Mouse (Mus musculus): ENCODE data around the gene Zfp366. TPM values are rescaled to one million over a fixed set of nuclear protein-coding genes. Genes with fewer than 3 reads are reported as not detected.
A peak's percentile ranks its signal among the peaks of the same experiment; 100 is the strongest.

Zfp366 gene
- total RNA-seq, 2 experiments from 2014 or later: 5.2 to 5.7 TPM

- no peak for DNase-seq (ENCODE audit: low spot score in 2 of 2)
Observed at GRCm38 (mm10) chr13:99186138-99186853, 1.7 kb downstream of the Zfp366 start.

DNA sequence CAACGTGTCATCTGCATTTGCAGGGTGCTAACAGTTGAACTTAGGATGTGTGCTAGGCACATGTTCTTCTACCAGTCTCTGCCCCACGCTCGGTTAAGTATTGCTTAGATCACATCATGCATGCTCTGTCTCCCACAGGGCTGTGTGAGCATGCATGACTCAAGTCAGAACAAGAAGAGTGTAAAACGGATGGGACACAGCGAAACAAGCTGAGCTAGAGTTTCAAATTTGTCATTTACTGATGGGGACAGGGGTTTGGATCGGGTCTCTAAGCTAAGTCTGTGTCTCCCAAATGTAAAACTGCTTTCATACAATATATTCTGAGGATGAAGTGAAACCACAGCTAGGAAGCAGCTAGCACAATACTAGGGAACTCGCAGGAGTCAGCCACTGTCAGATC lies 2.2 kb downstream of the Zfp366 start:
- DNase-seq (ENCODE audit: low spot score in 2 of 2): no peak

DNA sequence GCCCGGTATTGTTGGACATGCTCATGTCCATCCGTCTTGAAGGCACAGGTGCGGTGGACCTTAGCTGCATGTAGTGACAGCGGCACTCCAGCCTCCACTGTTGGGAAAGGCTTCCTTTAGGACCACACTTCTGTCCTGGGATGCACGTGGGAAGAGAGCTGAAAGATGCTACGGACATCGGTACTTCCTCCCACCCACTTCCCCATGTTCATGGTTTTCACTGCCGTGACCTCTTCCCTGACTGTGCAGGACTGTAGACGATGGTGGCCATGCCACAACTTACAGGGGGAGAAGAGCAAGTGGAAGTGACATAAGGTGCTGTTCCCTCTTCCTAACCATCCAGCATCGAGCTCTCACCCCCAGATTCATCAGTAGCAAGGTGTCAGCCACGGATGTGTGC lies 2.8 kb downstream of the Zfp366 start:
- DNase-seq (ENCODE audit: low spot score in 2 of 2): no peak

DNA sequence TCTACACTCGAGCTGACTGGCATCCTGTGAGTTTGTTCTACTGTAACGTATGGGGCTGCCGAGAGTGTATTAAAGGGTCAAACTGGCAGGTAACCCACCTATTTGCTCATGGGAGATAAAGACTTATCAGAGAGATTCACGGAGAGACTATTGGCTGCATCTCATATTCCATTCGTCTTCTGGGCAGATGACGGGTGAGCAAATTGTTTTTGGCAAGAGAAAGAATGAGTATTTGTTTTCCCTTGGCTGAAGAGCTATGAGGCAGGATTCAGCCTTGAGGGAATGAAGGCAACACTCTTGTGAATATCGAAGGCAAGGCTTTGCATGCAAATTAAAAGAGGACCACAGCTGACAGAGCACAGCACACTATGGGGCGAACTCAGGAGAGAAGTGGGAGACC lies 4.0 kb downstream of the Zfp366 start:
- no peak for DNase-seq (ENCODE audit: low spot score in 2 of 2)

DNA sequence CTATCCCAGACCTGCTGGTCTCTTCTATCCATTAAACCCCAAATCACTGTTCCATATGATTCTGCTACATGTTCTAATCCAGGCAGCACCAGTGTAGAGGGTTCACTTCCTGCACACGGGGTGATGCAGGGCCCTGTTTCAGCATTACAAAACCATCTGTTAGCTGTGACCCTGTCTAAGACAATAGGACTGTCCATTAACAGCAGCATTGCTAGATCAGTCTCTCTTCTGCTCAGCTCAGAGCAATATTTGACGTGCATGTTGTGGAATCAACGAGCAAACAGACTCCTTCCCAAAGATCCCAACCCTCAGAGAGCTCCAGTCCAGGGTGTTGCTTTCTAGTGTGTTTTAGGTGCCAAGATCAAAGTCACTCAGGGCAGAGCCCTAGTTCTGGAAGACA lies 5.0 kb downstream of the Zfp366 start:
- DNase-seq (ENCODE audit: low spot score in 2 of 2): no peak

DNA sequence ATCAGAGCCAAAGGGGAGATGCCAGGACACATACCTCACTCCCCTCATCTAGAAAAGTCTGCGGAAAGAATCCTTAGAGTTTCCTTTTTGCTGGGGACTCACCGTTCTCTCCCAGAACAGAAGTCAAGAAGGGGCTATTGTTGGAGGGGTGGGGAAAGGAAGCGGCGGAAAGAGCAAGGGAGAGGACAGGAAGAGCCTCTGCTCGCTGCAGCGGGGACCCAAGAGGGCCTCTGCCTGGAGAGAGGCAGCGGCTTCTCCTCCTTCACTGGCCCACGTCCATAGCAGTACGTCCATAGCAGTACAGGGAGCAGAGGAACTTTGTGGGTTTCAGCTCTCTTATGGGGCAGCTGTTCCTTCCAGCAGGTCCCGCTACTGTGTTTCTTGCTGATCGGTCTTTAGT lies 5.8 kb downstream of the Zfp366 start:
- no peak for DNase-seq (ENCODE audit: low spot score in 2 of 2)

DNA sequence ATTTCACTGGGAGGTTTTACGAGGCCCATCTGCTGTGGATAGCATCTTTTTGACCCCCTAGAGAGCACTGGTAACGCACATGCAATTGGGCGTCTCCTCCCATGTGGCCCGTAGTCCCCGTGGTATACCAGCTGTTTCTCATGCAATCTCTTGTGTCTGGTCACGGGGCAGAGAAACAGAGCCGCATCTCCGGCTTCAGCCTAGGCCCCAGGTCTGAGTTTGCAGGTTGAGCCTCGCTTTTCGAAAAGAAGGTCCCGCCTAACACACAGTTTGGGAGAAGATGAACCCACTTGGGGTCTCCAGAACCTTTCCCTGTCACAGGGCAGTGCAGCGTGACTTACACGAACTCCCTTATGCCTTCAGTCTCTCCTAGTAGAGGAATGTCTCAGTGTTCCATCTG lies 6.4 kb downstream of the Zfp366 start:
- DNase-seq (ENCODE audit: low spot score in 2 of 2): peak in 1 of 2 experiments; percentile 18

- no peak for DNase-seq (ENCODE audit: low spot score in 2 of 2)
Observed at GRCm38 (mm10) chr13:99196314-99196713, 11.7 kb downstream of the Zfp366 start.

- DNase-seq (ENCODE audit: low spot score in 2 of 2): no peak
Observed at GRCm38 (mm10) chr13:99196865-99197264, 12.2 kb downstream of the Zfp366 start.

- no peak for DNase-seq (ENCODE audit: low spot score in 2 of 2)
Observed at GRCm38 (mm10) chr13:99201647-99202574, 17.3 kb downstream of the Zfp366 start.

DNA sequence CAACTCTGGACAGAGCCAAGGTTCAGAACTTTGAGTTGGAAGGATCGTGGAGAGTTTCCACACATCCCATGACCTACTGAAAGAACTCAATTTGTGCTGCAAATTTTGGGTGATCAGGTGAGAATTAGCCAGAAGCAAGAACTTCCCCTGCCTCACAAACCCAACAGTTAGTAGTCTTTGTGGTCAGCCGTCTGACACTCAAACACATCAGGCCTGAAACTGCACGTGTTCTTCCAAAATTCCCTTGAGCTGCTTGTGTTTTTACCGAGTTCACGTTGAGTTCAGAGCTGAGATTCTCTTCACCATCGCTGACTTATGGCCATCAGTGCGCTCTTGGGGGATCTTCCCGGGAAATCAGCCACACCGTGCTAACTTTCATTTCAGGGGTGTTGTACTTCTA lies 22.6 kb downstream of the Zfp366 start:
- no peak for DNase-seq (ENCODE audit: low spot score in 2 of 2)

DNA sequence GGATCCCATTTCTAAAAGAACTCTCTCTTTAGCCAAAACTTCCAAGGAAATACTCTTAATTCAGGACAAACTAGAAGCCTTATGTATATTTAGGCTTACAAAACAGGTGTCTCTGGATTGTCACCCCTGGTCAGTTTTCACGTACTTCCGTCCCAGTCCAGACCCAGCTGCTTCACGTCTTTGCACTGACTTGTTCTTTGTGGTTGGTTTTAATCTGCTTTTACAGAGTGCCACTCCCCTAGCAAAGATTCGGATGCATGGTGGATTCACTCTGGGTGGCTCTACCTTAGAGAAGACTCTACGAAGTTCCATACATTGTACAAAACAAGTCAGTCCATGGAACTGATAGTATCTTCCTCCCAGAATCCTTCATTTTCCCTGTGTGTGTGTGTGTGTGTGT lies 25.2 kb downstream of the Zfp366 start:
- DNase-seq (ENCODE audit: low spot score in 2 of 2): no peak

DNA sequence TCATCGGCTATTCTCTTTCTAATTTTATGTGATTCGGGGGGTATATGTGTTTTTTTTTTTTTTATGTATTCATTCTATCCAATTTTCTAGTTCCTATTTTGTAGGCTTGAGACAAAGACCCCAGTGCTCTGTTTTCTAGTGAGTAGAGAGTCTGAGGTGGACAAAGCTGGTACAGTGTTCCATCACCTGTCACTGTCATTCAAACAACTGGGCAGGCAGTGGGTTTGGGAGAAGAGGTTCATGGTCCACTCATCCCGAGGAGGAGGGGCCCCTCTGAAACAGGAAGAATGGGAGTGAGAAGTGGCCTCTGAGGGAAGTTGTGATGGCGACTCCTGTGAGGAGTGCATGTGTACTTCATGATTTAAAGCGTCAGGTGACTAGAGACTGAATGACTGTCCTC lies 26.2 kb downstream of the Zfp366 start:
- DNase-seq (ENCODE audit: low spot score in 2 of 2): no peak

DNA sequence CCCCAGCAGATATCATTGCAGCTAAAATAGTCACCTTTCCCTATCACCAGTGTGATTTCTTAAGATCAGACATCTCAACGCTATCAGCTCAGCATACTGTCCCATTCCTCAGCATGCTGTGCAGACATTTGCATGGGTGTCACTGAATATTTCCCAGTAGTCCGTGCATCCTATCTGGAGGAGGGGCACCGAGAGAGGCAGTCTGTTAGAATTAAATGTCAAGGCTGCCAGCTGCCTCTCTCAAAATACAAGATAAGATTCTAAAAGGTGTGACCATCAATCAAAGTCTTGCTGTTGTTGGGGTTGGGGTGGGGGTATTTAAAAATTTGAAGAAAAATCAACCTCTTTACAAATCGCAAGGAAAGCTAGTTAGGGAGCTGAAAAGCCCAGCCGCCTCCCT lies 28.4 kb downstream of the Zfp366 start:
- DNase-seq (ENCODE audit: low spot score in 2 of 2): no peak

- no peak for DNase-seq (ENCODE audit: low spot score in 2 of 2)
Observed at GRCm38 (mm10) chr13:99216005-99216404, 31.4 kb downstream of the Zfp366 start.

DNA sequence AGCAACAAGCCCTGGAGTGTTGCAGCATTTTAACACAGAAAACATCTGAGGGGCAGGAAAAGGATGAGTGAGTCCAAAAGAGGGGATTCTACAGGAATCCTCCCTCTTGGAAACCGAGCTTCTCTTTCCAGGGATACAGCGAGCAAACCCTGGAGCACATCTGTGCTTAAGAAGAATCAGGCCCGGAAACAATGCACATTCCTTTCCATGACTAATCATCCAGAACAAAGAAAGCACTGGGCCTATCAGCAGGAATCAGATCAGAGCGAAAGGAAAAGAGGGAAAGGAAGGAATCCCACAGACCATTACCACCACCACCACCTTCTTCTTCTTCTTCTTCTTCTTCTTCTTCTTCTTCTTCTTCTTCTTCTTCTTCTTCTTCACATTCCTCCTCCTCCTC lies 33.4 kb downstream of the Zfp366 start:
- no peak for DNase-seq (ENCODE audit: low spot score in 2 of 2)

DNA sequence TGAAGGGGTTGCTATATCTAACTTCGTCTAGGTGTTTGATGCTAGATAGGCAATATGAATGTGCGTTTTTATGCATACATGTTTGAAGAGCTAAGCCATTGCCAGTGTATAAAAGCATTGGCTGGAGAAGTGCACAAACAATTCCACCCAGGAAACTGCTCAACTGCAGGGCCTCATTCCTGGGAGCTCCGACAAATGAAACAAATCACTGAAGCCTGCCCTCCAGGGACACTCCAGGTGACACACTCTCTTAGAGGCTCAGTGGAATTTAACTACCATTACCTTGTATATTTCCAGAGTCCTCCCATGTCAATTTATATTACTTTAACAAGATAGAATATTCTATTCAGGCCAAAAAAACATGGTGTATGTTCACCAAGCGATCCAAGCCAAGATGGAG lies 35.0 kb downstream of the Zfp366 start:
- no peak for DNase-seq (ENCODE audit: low spot score in 2 of 2)

- no peak for DNase-seq (ENCODE audit: low spot score in 2 of 2)
Observed at GRCm38 (mm10) chr13:99221996-99222395, 37.4 kb downstream of the Zfp366 start.

DNA sequence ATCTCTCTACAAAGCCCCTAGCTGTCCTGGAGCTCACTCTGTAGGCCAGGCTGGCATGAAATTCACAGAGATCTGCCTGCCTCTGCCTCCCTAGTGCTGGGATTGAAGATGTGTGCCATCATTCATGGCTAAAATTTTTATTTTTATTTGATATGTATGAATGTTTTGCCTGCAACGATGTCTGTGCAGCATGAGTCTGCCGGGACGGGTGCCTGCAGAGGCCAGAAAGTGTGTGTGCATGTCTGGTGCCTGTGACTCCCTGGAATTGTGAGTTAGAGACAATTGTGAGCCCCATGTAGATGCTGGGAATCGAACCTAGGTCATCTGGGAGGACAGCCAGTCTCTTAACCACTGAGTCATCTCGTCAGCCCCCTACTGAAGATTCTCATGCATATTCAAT lies 37.9 kb downstream of the Zfp366 start:
- no peak for DNase-seq (ENCODE audit: low spot score in 2 of 2)

DNA sequence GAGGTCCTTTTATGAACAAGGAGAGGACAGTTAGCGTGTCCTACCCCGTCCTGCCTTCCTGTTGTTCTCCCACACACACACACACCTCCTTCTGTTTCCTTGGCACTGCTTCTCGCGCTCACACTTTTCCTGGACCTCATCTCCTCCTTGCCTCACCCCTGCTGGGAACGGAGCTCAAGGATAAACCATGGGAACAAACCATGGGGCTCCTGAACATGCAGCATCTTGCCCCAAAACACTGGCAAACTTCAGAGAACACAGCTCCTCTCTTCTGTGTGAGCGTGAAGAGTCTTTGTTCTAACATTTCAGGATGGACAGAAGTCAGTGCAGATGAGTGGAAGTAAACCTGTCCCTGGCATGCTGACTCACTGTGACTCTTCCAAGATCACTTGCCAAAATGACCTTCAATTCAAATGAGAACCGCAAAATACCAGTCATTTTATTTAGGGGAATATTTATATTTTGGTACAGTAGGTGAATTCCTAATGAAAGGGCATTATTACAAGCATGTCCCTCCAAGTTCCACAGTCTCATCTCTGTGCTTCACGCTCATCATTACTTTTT lies 38.8 kb downstream of the Zfp366 start:
- no peak for DNase-seq (ENCODE audit: low spot score in 2 of 2)

- DNase-seq (ENCODE audit: low spot score in 2 of 2): no peak
Observed at GRCm38 (mm10) chr13:99223917-99224316, 39.3 kb downstream of the Zfp366 start.

Data from adrenal gland, adult 18-20 months (tissue).